Mouse (Mus musculus) layer of hippocampus, adult 8-10 months (tissue): ENCODE measurements around the gene Gm3685. TPM values are rescaled to one million over a fixed set of nuclear protein-coding genes. Genes with fewer than 3 reads are reported as not detected.
"Not testable (repeated sequence)": the region's sequence is repeated elsewhere in the genome, so short reads cannot be mapped to it uniquely, and the experiment has no call there.

Experiments used
- DNase-seq, 2 experiments: peaks; one replicate each; pipeline ENCODE4 v3.0.0; 2022; ENCODE audit warnings: low spot score in 2 of 2
- total RNA-seq, 4 experiments: library from RNA; stranded (reverse); gene quantifications; 2 replicates each; pipeline ENCODE4 v1.2.4; 2022

Gm3685 gene
- total RNA-seq = not detected

- DNase-seq = not testable (repeated sequence)
Observed at GRCm38 (mm10) chr14:7044870-7045269, at the start of gene Gm3685. Gene Gm3685 (minus strand): TSS chr14:7044970.

GRCm38 (mm10) chr14:7026781-7027749, 17.7 kb downstream of the Gm3685 start, which contains the start of gene Gm10406:
Gene Gm10406 (minus strand): TSS chr14:7027449.
- peak; percentile 4 to 11 for DNase-seq

- peak in 1 of 2 experiments; percentile 9 for DNase-seq
Observed at GRCm38 (mm10) chr14:7026274-7026673, 18.5 kb downstream of the Gm3685 start.

Other genes starting within 250 kb of the Gm3685 start
- under 1 TPM in 2 of 4 experiments, not detected in 2; 0.27 to 0.57 TPM for gene Gm3642, start 204.7 kb downstream of the Gm3685 start, total RNA-seq
- gene Gm3667, start 155.0 kb downstream of the Gm3685 start, total RNA-seq = 1 to 10 TPM in 3 of 4 experiments, under 1 TPM in 1; 0.72 to 2.0 (median 1.8) TPM
- not detected for gene Gm6356, start 71.2 kb downstream of the Gm3685 start, total RNA-seq
- gene Gm10406, start 17.5 kb downstream of the Gm3685 start, total RNA-seq = under 1 TPM in 3 of 4 experiments, not detected in 1; 0.32 to 0.63 (median 0.55) TPM
- gene Gm3696, start 55.7 kb upstream of the Gm3685 start, total RNA-seq = 1 to 10 TPM; 1.2 to 5.0 (median 2.3) TPM
- not detected for gene Gm6676, start 80.4 kb upstream of the Gm3685 start, total RNA-seq
- 1 to 10 TPM; 1.5 to 2.1 (median 1.8) TPM for gene Gm3512, start 129.6 kb upstream of the Gm3685 start, total RNA-seq
- gene Gm16434, start 149.6 kb upstream of the Gm3685 start, total RNA-seq = not detected
- not detected for gene Gm3727, start 219.7 kb upstream of the Gm3685 start, total RNA-seq